Mouse (Mus musculus) left cerebral cortex, adult 2 months (tissue): ENCODE results near the gene Zdbf2. TPM values are rescaled to one million over a fixed set of nuclear protein-coding genes. Genes with fewer than 3 reads are reported as not detected.
"Not testable (repeated sequence)": the region's sequence is repeated elsewhere in the genome, so short reads cannot be mapped to it uniquely, and the experiment has no call there.

Experiments
- DNase-seq, 2 experiments: peaks; one replicate each; pipeline ENCODE4 v3.0.0; 2021 to 2022; ENCODE audit warnings: low spot score in 2 of 2, mixed read lengths in 1 of 2; ENCODE audit errors: extremely low spot score in 1 of 2
- H3K27ac ChIP-seq: fragments of 200-600 bp; 2 replicates; pipeline ENCODE4 v1.8.1; 2022
- H3K4me3 ChIP-seq: fragments of 200-600 bp; 2 replicates; pipeline ENCODE4 v1.8.1; 2022
- CTCF ChIP-seq: fragments of 200-600 bp; IDR thresholded peaks from 2 replicates; pipeline ENCODE4 v1.8.1; 2022; ENCODE audit warnings: antibody characterized with exemption, mild to moderate bottlenecking, moderate library complexity
- intact Hi-C: fragments of 180-260 bp; cut with DNase I; formaldehyde crosslinking; loops from one replicate; pipeline ENCODE4 v1.15.1; 2025
- microRNA-seq, 2 experiments: library from miRNA; unstranded; fragments of <30 nt; microRNA quantifications; one replicate each; pipeline ENCODE4 v1.2.0; 2021
- total RNA-seq, 2 experiments: library from RNA; stranded (reverse); gene quantifications; 2 replicates each; pipeline ENCODE4 v1.2.3; 2021

The Zdbf2 gene
- total RNA-seq, 2 experiments from 2014 or later = 18.2 to 32.6 TPM

- Histone ChIP-seq H3K27ac (no peak overlapping the region), H3K4me3 (no peak overlapping the region)
- intact Hi-C loops = no loop called here
- DNase-seq = no peak
- no peak for TF ChIP-seq CTCF
Observed at GRCm38 (mm10) chr1:63266716-63267115, 6.3 kb upstream of the Zdbf2 start.

DNA sequence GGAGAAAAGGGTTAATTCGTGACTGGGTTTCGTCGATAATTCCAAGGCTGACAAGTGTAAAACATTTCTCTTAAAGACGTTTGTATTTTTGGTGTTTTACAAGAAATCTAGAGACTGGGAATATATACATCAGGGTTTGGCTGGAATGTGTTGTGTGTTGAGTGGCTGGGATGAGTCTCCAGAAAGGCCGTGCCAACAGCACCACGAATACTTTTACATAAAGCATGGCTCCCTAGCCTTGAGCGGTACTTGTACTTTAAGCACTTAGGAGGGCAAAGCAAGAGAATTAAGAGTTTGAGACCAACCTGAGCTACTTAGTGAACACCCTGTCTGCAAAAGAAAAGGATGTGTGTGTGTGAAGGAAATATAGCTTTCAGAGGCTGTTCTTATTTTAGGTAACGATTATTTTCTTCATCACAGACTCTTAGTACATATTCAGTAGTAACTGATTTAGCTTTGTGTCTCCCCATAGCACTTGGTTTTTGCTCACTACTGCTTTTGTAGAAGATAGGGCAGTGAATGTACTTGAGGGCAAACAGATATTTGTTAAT lies 865 bp upstream of the Zdbf2 start:
- H3K27ac ChIP-seq = no peak overlapping the region
- intact Hi-C loops = loop anchor here (5.0 kb wide), 1 partner anchor 90 kb away; no protein-coding TSS in a partner anchor
- no peak for DNase-seq
- no peak overlapping the region for H3K4me3 ChIP-seq
- no peak for TF ChIP-seq CTCF

DNA sequence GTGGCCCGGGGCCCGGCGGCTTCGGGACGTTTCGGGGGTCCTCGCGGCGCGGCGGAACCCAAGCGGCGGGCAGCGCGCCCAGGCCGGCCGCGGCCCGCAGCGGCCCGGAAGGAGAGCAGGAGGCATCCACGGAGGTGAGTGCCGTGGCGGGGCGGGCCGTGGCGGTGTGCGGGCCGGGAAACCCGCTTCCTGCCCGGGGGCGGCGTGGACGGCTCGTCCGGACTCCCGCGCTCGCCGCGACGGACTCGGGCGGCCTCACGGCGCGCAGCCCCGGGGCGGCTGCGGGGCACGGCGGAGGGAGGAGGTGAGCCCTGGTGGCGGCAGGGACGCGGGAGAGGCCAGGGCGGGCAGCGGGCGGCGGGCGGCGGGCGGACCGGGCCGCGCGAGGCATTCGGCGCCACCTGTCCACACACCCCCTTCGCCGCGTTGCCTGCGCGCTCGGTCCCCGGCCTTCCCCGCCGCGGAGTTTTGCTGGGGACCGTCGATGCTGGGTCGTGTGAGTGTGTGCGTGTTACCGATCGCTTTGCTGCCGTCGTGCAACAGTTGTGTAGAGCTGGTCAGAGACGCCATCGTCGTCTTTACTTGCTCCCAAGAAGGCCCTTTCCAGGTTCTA lies 380 bp downstream of the Zdbf2 start:
- no peak for TF ChIP-seq CTCF
- Histone ChIP-seq H3K27ac (no peak overlapping the region), H3K4me3 (peak overlapping the region; percentile 28)
- intact Hi-C loops = loop anchor here (5.0 kb wide), 1 partner anchor 91 kb away; no protein-coding TSS in a partner anchor
- no peak for DNase-seq

GRCm38 (mm10) chr1:63274046-63274730 lies 1.1 kb downstream of the Zdbf2 start:
- no peak for DNase-seq
- Histone ChIP-seq H3K4me3 (peak overlapping the region; percentile 28), H3K27ac (no peak overlapping the region)
- no peak for TF ChIP-seq CTCF
- intact Hi-C loops = loop anchor here (5.0 kb wide), 1 partner anchor 92 kb away; no protein-coding TSS in a partner anchor

DNA sequence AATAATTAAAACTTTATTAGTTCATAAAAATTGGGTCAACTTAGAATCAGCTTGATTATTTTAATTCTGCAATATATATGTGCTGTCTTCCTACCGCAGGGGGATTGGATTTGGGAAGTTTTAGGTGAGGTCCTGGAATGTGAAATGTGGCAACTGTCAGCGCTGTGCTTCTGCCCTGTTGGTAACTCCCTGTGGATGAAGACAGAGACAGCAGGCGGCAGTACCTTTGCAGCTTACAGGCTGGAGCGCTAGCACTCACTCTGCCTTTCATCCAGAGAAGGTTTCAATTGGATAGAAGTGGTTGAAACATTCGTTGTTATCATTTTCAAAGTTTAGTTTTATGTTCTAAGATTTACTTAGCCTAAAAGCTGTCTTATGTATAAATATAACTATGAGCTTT lies 5.0 kb downstream of the Zdbf2 start:
- intact Hi-C loops = loop anchor here (5.0 kb wide), 1 partner anchor 169 kb away; the partner anchor contains the start of gene Adam23
- DNase-seq = no peak
- H3K27ac ChIP-seq = no peak overlapping the region
- TF ChIP-seq CTCF = no peak; the same call in 1 of the 2 replicates
- H3K4me3 ChIP-seq = no peak overlapping the region

DNA sequence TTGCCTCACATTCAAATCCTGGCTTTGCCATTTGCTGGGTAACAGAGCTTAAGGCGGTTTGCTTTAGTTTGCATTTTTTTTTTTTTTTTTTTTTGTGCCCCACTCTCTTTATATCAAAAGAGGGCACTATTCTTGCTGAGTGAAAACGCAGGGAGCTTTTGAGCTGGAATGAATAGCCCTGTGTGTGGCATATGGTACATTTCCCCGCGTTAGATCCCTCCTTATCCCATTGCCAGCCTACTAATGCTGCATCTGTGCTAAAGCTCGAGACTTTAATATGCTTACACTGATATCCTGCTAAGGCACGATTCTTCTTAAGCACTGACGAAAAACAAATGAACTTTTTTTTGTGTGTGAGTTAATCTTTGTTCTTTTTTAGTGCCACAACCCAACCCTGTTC lies 20.9 kb downstream of the Zdbf2 start:
- intact Hi-C loops = no loop called here
- DNase-seq = no peak
- Histone ChIP-seq H3K27ac (no peak overlapping the region), H3K4me3 (no peak overlapping the region)
- TF ChIP-seq CTCF = no peak

GRCm38 (mm10) chr1:63309661-63310060 lies 36.6 kb downstream of the Zdbf2 start:
- DNase-seq = no peak
- Histone ChIP-seq H3K4me3 (no peak overlapping the region), H3K27ac (no peak overlapping the region)
- intact Hi-C loops = no loop called here
- no peak for TF ChIP-seq CTCF

DNA sequence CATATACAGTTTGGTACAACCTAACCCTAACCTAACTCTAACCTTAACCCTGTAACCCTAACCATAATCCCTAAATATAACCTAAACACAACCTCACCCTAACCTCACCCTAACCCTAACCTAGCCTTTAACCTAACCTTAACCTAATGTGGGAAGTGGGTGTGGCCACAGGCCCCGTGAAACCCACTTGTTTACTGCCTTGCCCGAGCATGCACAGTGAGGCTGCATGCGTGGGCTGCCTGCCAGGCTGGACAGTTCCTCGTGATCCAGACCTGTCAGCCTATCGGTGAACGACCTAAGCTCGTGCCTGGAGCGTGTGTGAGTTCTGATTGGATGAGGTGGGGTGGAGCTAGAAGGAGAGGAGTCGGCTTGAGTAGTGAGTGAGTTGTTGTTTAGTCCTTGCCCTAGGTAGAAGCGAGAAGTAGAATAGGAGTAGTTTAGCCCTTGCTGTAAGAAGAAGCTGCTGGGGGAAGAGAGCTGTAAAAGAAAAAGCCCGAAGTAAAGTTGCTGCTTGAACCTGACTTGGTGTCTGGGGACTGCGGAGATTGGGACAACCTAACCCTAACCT lies 50.6 kb downstream of the Zdbf2 start:
- H3K4me3 ChIP-seq, intact Hi-C loops, DNase-seq, H3K27ac ChIP-seq: not testable (repeated sequence)

Small RNA genes within 50 kb of the gene (microRNA-seq; reads per million reads assigned to microRNA genes)
- gene Gm24513 = 0 reads per million in 2 experiments

Other genes with a start within 250 kb of the Zdbf2 start
- gene Ino80d, start 158.6 kb upstream of the Zdbf2 start, total RNA-seq = 10 to 100 TPM; 32.9 to 34.8 TPM
- gene Eef1b2, start 96.4 kb upstream of the Zdbf2 start, total RNA-seq = 100 to 1,000 TPM; 327 to 339 TPM
- 100 to 1,000 TPM; 146 to 157 TPM for gene Ndufs1, start 96.4 kb upstream of the Zdbf2 start, total RNA-seq
- gene Gpr1, start 58.7 kb upstream of the Zdbf2 start, total RNA-seq = under 1 TPM; 0.58 to 0.81 TPM
- 100 to 1,000 TPM; 146 to 155 TPM for gene Adam23, start 172.6 kb downstream of the Zdbf2 start, total RNA-seq